Mouse (Mus musculus) C2C12 (cell line): Measurements from ENCODE around the gene Lrrc15.

Experiments
- CEBPB ChIP-seq: IDR thresholded peaks from one replicate; pipeline ENCODE4 v1.6.1; 2011; ENCODE audit warnings: low read depth, mild to moderate bottlenecking, control low read depth, moderate library complexity
- CTCF ChIP-seq: IDR thresholded peaks from one replicate; pipeline ENCODE4 v1.5.1; 2011; ENCODE audit not compliant: control insufficient read depth, insufficient read depth, insufficient read length
- FOSL1 ChIP-seq: IDR thresholded peaks from one replicate; pipeline ENCODE4 v1.8.0; 2011; ENCODE audit warnings: mild to moderate bottlenecking, low read length; ENCODE audit not compliant: poor library complexity, insufficient read depth, severe bottlenecking
- MAX ChIP-seq: IDR thresholded peaks from one replicate; pipeline ENCODE4 v1.6.1; 2011; ENCODE audit warnings: mild to moderate bottlenecking, control low read depth
- MYOD1 ChIP-seq: IDR thresholded peaks from one replicate; pipeline ENCODE4 v1.6.1; 2011; ENCODE audit warnings: low read depth; ENCODE audit not compliant: control insufficient read depth, insufficient read length
- MYOG ChIP-seq: IDR thresholded peaks from one replicate; pipeline ENCODE4 v1.6.1; 2011; ENCODE audit not compliant: control insufficient read depth, insufficient read length; ENCODE audit errors: extremely low read depth
- USF1 ChIP-seq: IDR thresholded peaks from one replicate; pipeline ENCODE4 v1.6.1; 2011; ENCODE audit warnings: low read depth, mild to moderate bottlenecking, control low read depth, moderate library complexity

DNA sequence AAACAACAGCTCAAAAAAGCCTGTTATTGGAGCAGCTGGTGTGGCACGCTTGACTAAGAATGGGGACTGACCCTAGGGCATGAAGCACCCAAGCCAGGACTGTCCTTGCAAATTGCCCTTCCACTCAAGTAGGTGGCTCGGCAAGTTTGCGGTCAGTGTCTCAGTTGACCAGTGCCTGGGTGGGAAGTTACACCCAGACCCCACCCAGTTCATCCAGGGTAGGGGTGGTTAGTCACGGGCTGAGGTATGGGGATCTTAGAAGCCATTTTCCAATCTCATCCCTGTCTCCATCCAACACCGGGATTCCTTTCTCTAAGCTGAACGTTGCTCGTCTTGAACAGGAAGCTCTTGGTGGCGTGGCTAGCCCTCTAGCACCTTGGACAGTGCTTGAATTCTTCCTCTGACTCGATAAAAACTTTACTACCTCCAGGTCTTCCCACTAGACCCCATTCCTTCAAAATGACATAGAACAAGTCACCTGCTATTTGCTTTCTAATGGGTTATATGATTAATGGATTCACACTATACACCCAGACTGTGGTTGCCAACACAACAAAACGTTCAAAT lies 16.7 kb upstream of the Lrrc15 start:
- TF ChIP-seq CTCF = no peak
- no peak for TF ChIP-seq USF1
- no peak for TF ChIP-seq MAX
- no peak for TF ChIP-seq CEBPB
- no peak for TF ChIP-seq FOSL1
- no peak for TF ChIP-seq MYOG
- TF ChIP-seq MYOD1 = no peak
